Mouse (Mus musculus): ENCODE measurements around the gene Il16. TPM values are rescaled to one million over a fixed set of nuclear protein-coding genes. Genes with fewer than 3 reads are reported as not detected.
A peak's percentile ranks its signal among the peaks of the same experiment; 100 is the strongest.
"Not testable (repeated sequence)": the region's sequence is repeated elsewhere in the genome, so short reads cannot be mapped to it uniquely, and the experiment has no call there.

Il16 gene
- total RNA-seq, 2 experiments from 2014 or later = 57.5 to 62.0 TPM

DNA sequence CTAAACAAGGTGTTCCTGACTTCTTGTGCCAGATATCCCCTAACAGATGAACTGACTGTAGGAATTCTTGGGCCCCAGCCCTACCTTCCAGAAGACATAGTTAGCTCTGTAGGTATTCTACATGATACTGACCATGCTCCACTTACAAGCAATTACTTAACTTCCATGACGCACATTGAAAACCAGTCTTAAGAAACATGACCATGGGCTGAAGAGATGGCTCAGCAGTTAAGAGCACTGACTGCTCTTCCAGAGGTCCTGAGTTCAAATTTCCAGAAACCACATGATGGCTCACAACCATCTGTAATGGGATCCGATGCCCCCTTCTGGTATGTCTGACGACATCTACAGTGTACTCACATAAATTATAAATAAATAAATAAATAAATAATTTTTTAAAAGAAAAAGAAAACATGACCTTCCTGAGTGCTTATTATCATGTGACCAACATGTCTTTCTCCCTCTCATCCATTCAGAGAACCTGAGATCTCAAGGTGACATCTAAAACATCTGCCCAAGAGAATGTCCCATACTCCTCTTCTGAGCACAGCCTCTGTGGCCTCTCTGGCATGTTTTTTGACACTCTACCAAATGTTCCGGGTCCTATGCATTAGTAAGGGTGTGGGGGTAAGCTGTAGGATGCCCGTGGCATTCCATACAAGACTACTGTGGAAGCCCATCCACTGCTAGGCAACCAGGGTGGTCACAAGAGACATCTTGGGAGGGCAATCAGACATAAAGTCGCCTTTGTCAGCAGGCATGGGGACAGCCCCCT lies 9.0 kb downstream of the Il16 start:
- no peak for DNase-seq (ENCODE audit: low spot score in 2 of 2)

DNA sequence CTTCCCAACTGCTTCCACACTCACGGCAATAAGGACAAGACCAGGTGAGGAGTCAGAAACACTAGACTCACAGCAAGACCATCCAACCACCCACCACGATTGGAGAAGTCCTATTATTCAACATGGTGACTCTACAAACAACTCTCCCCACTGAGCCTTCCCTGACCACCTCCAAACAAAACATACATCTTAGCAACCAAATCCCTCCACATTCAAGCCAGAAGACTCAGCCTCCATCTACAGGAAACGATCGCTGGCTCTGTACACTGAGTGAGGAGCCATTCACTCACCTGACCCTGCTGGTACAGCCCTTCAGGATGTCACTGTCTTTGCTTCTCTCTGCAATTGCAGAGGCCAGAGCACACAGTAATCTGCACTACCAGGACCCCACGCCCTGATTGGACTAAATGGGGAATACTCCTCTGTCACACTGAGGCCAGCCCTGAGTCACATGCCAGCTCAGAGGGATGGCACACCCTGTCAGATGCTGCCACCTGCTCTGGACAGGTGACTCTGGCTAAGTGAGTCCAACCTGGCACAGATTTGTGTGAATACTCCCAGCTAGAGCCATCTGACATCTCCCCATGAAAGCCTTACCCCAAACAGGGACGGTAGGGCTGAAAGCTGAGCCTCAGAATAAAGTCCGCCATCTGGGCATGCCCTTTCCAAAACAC lies 10.3 kb downstream of the Il16 start:
- DNase-seq (ENCODE audit: low spot score in 2 of 2) = no peak

DNA sequence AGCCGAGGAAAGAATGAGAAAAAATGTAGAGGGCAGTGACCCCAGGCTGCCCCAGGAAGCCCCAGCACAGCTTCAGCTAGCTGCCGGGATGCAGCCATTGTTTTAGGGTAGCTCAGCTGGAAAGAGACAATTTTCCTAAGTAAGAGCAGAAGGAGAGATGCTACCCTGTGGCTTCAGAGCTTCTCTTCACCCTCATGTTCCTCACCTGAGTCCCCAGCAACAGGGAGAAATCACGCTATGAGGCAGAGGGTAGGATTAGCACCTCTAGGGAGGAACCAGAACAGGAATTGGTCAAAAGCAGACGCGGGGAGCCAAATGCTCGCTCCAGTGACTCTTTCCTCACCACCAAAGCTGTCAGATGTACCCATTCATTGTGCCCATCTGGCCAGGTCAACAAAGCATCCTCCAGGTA lies 10.8 kb downstream of the Il16 start:
- no peak for DNase-seq (ENCODE audit: low spot score in 2 of 2)

DNA sequence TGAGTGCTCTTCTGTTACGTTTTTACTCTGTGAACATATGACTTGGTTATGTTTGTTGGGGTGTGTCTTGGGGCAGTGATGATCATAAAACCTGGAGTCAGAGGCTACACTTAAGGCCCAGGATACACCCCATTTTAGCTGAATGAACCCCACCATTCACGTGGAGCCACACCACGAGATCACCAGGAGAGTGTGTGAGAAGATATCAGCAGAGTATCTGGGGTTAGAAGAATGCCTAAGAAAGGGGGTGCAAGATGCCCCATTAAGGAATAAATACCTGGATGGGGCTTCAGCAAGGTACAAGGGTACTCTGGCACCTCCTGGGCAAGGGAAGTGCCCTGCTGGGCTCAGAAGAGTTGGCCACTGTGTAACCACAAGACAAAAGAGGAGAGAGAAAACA lies 11.3 kb downstream of the Il16 start:
- DNase-seq (ENCODE audit: low spot score in 2 of 2) = no peak

DNA sequence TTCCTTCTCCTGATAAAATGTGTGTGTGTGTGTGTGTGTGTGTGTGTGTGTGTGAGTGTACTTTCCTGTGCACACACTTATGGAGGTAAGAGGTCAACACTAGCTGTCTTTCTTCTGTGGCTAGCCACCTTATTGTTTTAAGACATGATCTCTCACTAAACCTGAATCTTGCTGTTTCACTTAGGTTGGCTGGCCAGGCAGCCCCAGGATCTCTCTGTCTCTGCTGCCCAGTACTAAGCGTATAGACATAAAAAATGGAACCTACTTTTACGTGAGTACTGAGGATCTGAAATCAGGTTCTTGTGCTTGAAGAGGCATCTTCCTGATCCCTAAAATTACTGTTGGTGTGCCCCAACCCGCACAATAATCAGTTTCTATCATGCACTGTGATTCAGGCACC lies 12.7 kb downstream of the Il16 start:
- no peak for DNase-seq (ENCODE audit: low spot score in 2 of 2)

DNA sequence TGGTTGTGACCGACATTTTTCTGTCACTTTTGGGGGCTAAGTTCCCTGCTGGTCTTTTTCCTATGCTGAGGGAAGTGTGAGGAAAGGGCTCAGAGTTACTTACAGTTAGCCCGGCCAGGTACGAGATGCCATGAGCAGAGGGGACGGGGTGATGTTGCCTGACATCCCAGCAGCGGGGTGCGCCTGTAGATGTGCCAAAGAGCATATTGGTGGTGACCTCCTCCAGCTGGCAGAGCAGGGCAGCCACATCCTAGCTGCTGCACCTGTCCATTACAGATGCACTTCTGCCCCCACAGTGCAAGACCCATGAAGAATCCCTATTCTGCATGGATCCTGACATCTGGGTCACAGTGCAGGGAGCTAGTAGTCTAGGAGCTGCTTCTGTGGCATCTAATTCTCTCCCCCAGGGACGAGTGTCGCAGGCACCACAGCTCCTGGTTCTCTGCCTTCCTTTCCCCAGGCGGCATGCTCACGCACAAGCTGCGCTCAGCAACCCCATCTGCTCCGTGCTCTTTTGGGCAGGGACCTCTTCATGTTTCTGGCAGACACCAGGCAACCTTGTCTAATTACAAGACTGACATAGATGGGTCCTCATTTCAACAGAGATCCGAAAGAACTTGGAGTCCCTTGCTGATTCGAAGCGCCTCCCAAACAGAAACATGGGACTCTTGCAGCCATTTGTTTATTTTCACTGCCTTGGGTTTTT lies 13.4 kb downstream of the Il16 start:
- peak; percentile 62 to 82 for DNase-seq (ENCODE audit: low spot score in 2 of 2)

DNA sequence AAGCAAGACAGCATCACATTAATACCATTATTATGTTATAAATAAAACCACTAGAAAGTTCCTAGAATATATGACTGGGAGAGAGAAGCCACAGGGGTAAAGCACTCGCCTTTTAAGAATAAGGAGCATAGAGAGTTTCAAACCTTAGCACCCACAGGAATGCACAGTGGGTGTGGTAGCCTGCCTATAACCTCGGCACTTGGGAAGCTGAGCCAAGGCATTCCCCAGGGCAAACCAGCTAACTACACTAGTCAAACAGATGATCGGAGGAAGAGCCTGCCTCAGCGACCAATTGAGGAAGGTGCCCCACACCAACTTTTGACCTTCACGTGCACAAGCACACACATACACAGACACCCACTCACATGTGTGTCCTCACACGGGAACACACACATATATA lies 14.2 kb downstream of the Il16 start:
- DNase-seq (ENCODE audit: low spot score in 2 of 2) = no peak

DNA sequence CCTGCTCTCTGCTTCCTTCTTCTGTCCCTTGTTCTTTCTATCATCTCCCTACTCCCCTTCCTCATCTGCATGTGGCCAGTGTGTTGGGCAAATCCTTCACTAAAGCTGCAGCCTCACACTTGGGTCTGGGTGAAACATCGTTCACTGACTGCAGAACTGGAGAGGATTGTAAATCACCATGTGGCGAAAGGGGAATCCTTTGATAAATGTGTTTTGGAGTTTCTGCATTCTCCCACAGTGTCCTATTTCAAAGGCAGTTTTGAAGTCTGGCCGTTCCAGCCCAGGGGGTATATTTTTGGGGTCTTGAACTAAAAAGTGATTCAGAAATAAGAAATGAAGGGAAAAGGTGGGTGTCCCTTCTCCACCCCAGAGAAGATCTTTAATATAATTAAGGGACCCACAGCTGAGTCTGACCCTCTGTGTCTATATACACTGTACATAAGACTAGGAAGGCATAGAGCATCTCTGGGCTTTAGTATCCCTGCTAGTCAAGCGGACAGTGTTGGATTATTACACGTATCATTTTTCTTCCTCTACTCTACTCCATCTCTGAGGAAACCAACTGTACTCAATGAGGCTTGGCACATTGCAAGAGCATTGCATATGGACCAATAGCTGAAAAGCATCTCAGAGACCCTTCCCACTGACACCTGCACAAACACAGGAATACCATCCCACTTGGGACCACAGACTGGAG lies 18.4 kb downstream of the Il16 start:
- DNase-seq (ENCODE audit: low spot score in 2 of 2) = no peak

DNA sequence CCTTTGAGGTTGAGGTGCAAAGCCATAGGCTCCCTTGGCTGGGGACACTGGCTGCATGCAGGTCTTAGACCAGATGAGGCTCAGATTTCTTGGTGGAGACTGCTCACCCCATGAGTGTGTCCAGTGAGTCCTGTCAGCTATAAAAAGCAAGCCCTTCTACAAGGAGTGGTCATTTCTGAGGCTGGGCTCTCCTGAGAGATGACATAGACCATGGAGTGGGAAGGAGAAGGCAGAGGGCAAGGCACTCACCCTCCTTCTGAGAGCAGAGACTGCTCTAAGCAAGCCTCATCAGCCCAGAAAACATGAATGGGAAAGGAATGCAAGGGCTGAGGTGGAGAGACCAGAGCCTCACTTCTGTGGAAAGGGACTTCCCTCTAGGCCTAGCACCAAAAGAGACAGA lies 19.7 kb downstream of the Il16 start:
- DNase-seq (ENCODE audit: low spot score in 2 of 2) = no peak

DNA sequence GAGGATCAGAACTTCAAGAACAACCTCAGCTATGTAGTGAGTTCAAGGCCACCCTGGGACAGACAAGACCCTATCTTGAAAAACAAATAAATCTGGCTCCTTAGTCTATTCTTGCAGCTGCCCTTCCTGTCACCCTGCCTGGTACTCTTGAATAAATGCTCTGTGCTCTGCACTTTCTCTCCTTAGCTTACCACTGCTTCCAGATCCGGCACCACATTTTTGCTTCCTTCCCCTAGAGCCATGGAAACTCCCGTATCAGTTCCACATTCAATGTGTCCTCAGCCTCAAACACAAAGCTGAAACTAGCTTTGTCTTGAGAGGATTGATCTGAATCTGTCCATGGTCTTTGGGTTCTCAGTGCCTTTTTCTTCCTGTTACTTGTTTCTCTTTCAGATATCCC lies 21.0 kb downstream of the Il16 start:
- no peak for DNase-seq (ENCODE audit: low spot score in 2 of 2)

DNA sequence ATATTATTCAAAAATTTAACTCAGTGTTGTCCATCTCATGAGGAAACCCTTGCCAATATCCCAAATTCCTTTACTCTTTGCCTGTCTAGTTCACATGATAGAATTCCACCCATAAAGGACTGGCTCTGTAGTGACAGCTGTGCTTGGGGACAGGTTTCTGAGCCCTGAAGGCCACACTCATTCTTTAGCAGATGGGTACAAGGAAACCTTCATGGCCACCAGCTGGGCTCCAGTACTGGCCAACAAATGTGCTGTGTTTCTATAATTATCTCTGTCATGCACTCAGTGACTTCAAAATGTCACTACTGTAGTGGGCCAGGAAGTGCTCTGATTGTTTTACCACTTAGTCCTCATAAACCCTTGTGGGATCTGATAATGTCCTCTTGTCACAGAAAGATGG lies 21.6 kb downstream of the Il16 start:
- DNase-seq (ENCODE audit: low spot score in 2 of 2) = no peak

DNA sequence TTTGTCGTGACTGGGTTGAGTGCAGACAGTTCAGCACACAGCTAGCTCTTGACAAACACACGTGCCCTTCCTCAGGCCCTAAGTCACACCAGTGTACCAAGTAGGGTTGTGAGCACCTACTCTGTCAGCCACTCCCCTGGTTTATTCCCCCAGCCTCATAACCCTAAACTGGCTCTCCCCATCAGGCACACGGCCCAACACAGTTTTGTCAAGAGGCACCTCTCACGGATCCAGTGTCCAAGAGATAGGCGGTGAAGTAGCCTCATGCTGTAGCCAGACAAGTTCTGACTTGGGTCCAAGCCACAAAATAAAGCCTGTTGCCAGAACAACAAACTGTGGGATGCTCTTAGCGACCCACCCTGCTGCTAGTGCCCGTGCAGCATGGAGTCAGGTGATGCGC lies 22.3 kb downstream of the Il16 start:
- DNase-seq (ENCODE audit: low spot score in 2 of 2) = no peak

DNA sequence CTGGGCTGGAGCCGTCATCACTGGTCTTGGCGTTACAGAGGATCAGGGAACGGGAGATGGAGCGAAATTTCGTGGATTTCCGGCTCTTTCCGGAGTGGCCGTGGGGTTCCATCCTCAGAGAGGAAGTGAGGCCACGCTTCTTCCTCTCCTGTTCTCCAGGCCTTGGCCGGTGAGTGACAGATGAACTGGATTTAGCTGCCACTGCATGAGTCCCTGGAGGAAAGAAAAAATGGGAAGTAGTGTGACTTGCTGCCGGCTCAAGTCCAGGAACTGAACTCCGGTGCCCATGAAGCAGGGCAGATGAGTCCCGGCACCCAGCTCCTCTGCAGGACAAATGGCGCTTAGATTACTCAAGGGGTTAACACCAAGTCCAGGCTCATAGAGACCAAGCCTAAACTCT lies 23.0 kb downstream of the Il16 start:
- DNase-seq (ENCODE audit: low spot score in 2 of 2) = no peak

DNA sequence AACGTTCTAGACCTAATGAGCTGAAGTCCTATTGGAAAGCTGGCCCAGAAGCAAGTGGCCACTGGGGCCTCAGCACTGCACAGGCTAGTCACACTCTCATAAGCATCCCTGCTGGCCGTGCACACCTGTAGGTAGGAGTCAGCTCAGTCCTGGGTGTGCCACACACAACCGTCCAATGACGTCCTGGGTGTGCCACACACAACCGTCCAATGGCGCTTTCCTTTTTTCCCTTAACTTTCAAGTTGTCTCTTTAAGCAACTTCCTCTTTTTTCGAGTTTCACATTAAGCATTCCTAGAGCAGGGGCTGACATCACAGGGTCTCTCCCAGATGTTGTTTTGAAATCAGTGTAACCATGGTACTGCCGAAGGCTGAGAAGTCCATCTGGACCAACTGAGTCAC lies 25.3 kb downstream of the Il16 start:
- DNase-seq (ENCODE audit: low spot score in 2 of 2) = no peak

DNA sequence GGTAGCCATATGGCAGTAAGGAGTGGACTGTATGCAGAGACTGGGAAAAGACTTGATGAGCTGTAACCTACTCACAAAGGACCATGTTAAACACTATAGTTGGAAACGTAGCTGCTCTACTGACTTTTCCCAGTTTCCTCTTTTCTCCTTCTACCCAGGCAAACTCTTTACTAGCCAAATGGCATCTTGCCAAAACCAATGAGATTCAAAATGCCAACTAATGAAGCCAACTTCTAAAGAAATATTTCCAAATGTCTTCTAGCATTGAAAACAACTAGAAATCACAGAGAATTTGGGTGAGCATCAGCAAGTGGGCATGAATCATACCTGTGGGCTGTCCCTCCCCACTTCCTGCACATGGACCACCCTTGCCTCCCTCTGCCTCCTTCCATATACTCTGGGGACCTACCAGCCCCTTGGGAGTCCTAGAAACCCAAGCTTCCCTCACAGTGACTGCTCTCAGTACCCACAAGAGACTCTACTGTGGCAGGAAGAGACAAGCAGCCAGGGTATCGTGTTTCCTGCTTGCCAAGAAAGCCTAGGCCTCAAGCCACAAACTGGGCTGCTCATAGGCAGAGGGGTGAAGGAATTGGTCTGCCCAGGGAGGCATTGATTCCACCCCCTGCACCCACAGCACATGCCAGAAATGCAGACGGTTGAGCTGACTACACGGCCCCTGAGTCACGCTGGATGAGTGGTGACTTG lies 28.4 kb downstream of the Il16 start:
- DNase-seq (ENCODE audit: low spot score in 2 of 2) = no peak

DNA sequence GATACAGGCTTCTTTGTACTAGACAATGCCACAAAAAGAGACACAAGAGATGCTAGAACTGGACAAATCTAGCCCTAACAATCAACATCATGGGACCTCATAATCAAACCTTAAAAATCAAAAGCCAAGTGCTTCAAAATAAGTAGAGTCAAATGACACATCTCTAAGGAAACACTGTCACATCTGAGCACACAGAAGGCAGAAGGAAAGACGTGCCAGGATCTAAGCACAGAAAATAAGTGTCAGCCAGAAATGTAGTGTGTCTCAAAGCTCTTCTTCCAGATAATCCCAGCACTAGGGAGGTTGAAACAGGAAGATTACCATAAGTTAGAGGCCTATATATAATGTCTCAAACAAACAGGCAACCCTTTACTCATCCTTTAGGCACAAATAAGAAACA lies 31.9 kb downstream of the Il16 start:
- DNase-seq (ENCODE audit: low spot score in 2 of 2) = no peak

DNA sequence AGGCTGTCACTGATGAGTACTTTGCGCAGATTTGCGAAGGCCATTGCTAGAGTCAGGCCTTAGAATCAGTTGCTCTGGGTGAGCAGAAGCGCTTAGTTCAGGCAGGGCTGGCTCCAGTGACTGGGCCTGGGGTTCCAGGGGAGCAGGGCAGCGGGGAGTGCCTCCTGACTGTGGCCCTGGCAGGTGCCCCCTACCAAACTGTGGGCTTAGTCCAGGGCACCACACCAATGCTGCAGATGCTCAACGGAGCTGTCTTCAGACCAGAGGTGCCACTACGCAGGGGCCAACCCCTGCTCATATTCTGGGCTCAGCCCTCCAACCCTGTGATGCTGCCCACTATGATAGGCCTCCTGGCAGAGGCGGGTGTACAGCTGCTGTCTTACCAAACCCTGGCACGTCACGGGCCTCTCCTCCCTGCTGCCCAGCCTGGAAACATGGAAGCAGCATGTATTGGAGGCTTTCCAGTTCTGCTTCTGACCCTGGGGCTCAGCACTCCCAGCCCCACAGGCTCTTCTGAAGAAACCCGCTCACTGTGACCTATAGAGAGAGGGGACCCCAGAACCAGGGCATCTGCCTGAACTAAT lies 33.8 kb downstream of the Il16 start:
- DNase-seq (ENCODE audit: low spot score in 2 of 2) = not testable (repeated sequence)

DNA sequence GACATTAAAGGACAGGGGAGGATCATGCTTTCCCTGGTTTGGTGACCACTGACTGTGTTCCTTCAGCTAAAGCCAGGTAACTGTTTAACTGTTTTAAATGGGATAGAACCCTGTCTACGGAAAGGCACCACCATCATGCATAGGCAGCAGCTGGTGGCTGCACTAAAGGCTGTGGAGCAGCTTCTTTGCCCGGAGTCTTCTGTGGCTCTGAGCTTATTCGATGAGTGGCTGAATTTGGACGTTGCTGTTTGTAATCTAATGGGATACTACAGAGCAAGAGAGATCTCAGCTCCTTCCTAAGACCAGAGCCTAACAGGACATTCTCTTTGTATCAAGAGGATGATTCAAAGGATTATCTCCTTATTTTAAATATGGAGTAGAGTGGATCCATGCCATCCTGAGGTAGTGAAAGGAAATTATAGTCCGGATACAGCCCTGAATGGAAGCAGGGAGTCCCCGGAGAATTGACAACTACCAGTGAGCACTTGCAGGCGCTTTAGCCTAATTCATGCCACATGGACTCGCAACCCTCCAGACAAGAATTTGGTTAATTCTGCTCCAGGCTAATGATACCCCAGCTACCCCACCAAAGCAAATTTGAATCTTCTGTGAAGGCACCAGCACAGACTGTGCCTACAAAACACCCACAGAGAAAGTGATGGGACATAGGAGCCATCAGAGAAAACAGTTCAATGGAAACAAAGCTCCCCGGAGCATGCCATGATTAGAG lies 42.3 kb downstream of the Il16 start:
- no peak for DNase-seq (ENCODE audit: low spot score in 2 of 2)

DNA sequence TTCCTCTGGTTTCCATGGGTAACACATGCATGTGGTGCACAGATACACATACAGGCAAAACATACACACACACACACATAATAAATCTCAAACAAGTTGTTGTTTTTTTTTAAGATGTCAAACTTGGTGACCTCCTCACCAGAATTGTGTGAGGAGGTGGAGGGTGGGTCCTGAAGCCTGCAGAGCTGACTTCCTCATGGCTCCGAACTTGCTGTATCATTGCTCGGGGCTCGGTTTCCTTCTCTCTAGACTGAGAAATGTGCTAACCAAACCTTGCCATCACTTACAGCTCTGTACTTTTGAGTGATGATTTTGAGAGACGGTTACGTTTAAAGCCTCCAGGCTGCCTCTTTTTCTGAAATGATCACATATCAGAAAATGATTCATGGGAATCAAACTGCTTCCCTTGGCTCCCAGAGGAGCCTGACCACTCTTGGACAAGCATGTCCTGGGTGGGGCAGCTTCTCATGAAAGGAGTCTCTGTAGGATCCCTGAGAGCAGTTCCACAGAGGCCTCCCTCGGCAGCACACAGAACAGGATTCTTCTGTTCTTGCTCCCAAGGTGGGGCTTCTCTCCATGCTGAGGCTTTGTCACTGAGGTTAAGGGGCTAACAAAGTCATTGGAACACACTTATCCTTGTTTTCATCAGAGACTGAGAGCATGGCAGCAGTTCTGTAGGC lies 46.3 kb downstream of the Il16 start:
- DNase-seq (ENCODE audit: low spot score in 2 of 2) = no peak
